Mouse (Mus musculus): ENCODE results near the gene Igdcc3. TPM values are rescaled to one million over a fixed set of nuclear protein-coding genes. Genes with fewer than 3 reads are reported as not detected.

Gene Igdcc3
- polyA plus RNA-seq, 1 experiment from 2014 or later: 4.4 TPM

GRCm38 (mm10) chr9:65128123-65128815, 12.7 kb upstream of the Igdcc3 start:
- Histone ChIP-seq H3K27ac (ENCODE audit: low read depth, low read length) (no peak overlapping the region), H3K36me3 (ENCODE audit: control insufficient read depth, insufficient read depth, low read length) (peaks cover 10% of the 10 kb centered on the region; the same call in 1 of the 2 replicates), H3K4me2 (ENCODE audit: low read length) (peak overlapping the region; percentile 16; the same call in 1 of the 2 replicates), H3K9me3 (ENCODE audit: control insufficient read depth, low read length) (no peaks in the 10 kb centered on the region), H3K27me3 (replicated peaks; ENCODE audit: control insufficient read depth, insufficient read depth, low read length) (no peaks in the 10 kb centered on the region), H3K4me1 (ENCODE audit: control insufficient read depth, insufficient read depth, low read depth, low read length) (peaks cover 3% of the 10 kb centered on the region), H3K4me3 (ENCODE audit: low read length) (no peak overlapping the region), H3K9ac (ENCODE audit: low read depth, low read length) (no peak overlapping the region)
- 13% methylated on average over 25 of the region's 25 CpGs for WGBS
- ATAC-seq: 0 out of 2 replicates have a peak, but pooled peaks have one; percentile 12

GRCm38 (mm10) chr9:65131717-65132116, 9.3 kb upstream of the Igdcc3 start:
- no peak overlapping the region for H3K27ac ChIP-seq (ENCODE audit: low read depth, low read length)
- no peaks in the 10 kb centered on the region for H3K9me3 ChIP-seq (ENCODE audit: control insufficient read depth, low read length)
- no peaks in the 10 kb centered on the region; the same call in 1 of the 2 replicates for H3K4me1 ChIP-seq (ENCODE audit: control insufficient read depth, insufficient read depth, low read depth, low read length)
- WGBS: 85% methylated on average over 5 of the region's 5 CpGs
- H3K36me3 ChIP-seq (ENCODE audit: control insufficient read depth, insufficient read depth, low read length): peaks cover 10% of the 10 kb centered on the region; the same call in 1 of the 2 replicates
- no peaks in the 10 kb centered on the region for H3K27me3 ChIP-seq (replicated peaks; ENCODE audit: control insufficient read depth, insufficient read depth, low read length)
- no peak for ATAC-seq
- H3K4me2 ChIP-seq (ENCODE audit: low read length): no peak overlapping the region
- H3K9ac ChIP-seq (ENCODE audit: low read depth, low read length): no peak overlapping the region
- no peak overlapping the region for H3K4me3 ChIP-seq (ENCODE audit: low read length)

GRCm38 (mm10) chr9:65133739-65134138, 7.2 kb upstream of the Igdcc3 start:
- Histone ChIP-seq H3K9ac (ENCODE audit: low read depth, low read length) (no peak overlapping the region), H3K9me3 (ENCODE audit: control insufficient read depth, low read length) (no peaks in the 10 kb centered on the region), H3K27ac (ENCODE audit: low read depth, low read length) (no peak overlapping the region), H3K4me1 (ENCODE audit: control insufficient read depth, insufficient read depth, low read depth, low read length) (no peaks in the 10 kb centered on the region), H3K4me2 (ENCODE audit: low read length) (no peak overlapping the region), H3K27me3 (replicated peaks; ENCODE audit: control insufficient read depth, insufficient read depth, low read length) (no peaks in the 10 kb centered on the region), H3K4me3 (ENCODE audit: low read length) (no peak overlapping the region), H3K36me3 (ENCODE audit: control insufficient read depth, insufficient read depth, low read length) (peaks cover 6% of the 10 kb centered on the region; the same call in 1 of the 2 replicates)
- 5% methylated on average over 10 of the region's 10 CpGs for WGBS
- ATAC-seq: peak; percentile 46

GRCm38 (mm10) chr9:65135126-65135525, 5.9 kb upstream of the Igdcc3 start:
- WGBS: 80% methylated on average over 4 of the region's 4 CpGs
- Histone ChIP-seq H3K4me2 (ENCODE audit: low read length) (no peak overlapping the region), H3K36me3 (ENCODE audit: control insufficient read depth, insufficient read depth, low read length) (peaks cover 6% of the 10 kb centered on the region; the same call in 1 of the 2 replicates), H3K4me3 (ENCODE audit: low read length) (no peak overlapping the region), H3K9ac (ENCODE audit: low read depth, low read length) (no peak overlapping the region), H3K27ac (ENCODE audit: low read depth, low read length) (no peak overlapping the region), H3K4me1 (ENCODE audit: control insufficient read depth, insufficient read depth, low read depth, low read length) (no peaks in the 10 kb centered on the region; the same call in 1 of the 2 replicates), H3K27me3 (replicated peaks; ENCODE audit: control insufficient read depth, insufficient read depth, low read length) (no peaks in the 10 kb centered on the region), H3K9me3 (ENCODE audit: control insufficient read depth, low read length) (no peaks in the 10 kb centered on the region)
- no peak for ATAC-seq

- H3K4me2 ChIP-seq (ENCODE audit: low read length): peak overlapping the region; percentile 94
- peak overlapping the region; percentile 96 for H3K4me3 ChIP-seq (ENCODE audit: low read length)
- H3K9me3 ChIP-seq (ENCODE audit: control insufficient read depth, low read length): no peaks in the 10 kb centered on the region
- 4% methylated on average over 8 of the region's 8 CpGs for WGBS
- H3K4me1 ChIP-seq (ENCODE audit: control insufficient read depth, insufficient read depth, low read depth, low read length): peaks cover 14% of the 10 kb centered on the region
- H3K27me3 ChIP-seq (replicated peaks; ENCODE audit: control insufficient read depth, insufficient read depth, low read length): no peaks in the 10 kb centered on the region
- peak overlapping the region; percentile 91; the same call in 1 of the 2 replicates for H3K27ac ChIP-seq (ENCODE audit: low read depth, low read length)
- no peaks in the 10 kb centered on the region for H3K36me3 ChIP-seq (ENCODE audit: control insufficient read depth, insufficient read depth, low read length)
- peak overlapping the region; percentile 95 for H3K9ac ChIP-seq (ENCODE audit: low read depth, low read length)
- ATAC-seq: no peak
These were observed 498 bp upstream of the Igdcc3 start for GRCm38 (mm10) chr9:65140491-65140890.

- H3K9ac ChIP-seq (ENCODE audit: low read depth, low read length): peak overlapping the region; percentile 95
- under 1% methylated on average over 66 of the region's 73 CpGs for WGBS
- ATAC-seq: peak; percentile 62
- peaks cover 16% of the 10 kb centered on the region for H3K4me1 ChIP-seq (ENCODE audit: control insufficient read depth, insufficient read depth, low read depth, low read length)
- no peaks in the 10 kb centered on the region for H3K9me3 ChIP-seq (ENCODE audit: control insufficient read depth, low read length)
- no peaks in the 10 kb centered on the region for H3K36me3 ChIP-seq (ENCODE audit: control insufficient read depth, insufficient read depth, low read length)
- peak overlapping the region; percentile 96 for H3K4me3 ChIP-seq (ENCODE audit: low read length)
- peak overlapping the region; percentile 91 for H3K27ac ChIP-seq (ENCODE audit: low read depth, low read length)
- H3K4me2 ChIP-seq (ENCODE audit: low read length): peak overlapping the region; percentile 94
- H3K27me3 ChIP-seq (replicated peaks; ENCODE audit: control insufficient read depth, insufficient read depth, low read length): no peaks in the 10 kb centered on the region
These were observed 452 bp downstream of the Igdcc3 start for GRCm38 (mm10) chr9:65141306-65141975.

- Histone ChIP-seq H3K27me3 (replicated peaks; ENCODE audit: control insufficient read depth, insufficient read depth, low read length) (no peaks in the 10 kb centered on the region), H3K4me2 (ENCODE audit: low read length) (peak overlapping the region; percentile 94), H3K27ac (ENCODE audit: low read depth, low read length) (peak overlapping the region; percentile 91), H3K9ac (ENCODE audit: low read depth, low read length) (peak overlapping the region; percentile 95), H3K4me1 (ENCODE audit: control insufficient read depth, insufficient read depth, low read depth, low read length) (peaks cover 16% of the 10 kb centered on the region), H3K4me3 (ENCODE audit: low read length) (peak overlapping the region; percentile 96), H3K36me3 (ENCODE audit: control insufficient read depth, insufficient read depth, low read length) (no peaks in the 10 kb centered on the region), H3K9me3 (ENCODE audit: control insufficient read depth, low read length) (no peaks in the 10 kb centered on the region)
- peak; percentile 24 for ATAC-seq
- 0% methylated on average over 11 of the region's 17 CpGs for WGBS
These were observed 958 bp downstream of the Igdcc3 start for GRCm38 (mm10) chr9:65141976-65142318.

GRCm38 (mm10) chr9:65142399-65142798, 1.4 kb downstream of the Igdcc3 start:
- Histone ChIP-seq H3K9me3 (ENCODE audit: control insufficient read depth, low read length) (no peaks in the 10 kb centered on the region), H3K36me3 (ENCODE audit: control insufficient read depth, insufficient read depth, low read length) (no peaks in the 10 kb centered on the region), H3K9ac (ENCODE audit: low read depth, low read length) (peak overlapping the region; percentile 95), H3K4me1 (ENCODE audit: control insufficient read depth, insufficient read depth, low read depth, low read length) (peaks cover 16% of the 10 kb centered on the region), H3K4me2 (ENCODE audit: low read length) (peak overlapping the region; percentile 94), H3K27me3 (replicated peaks; ENCODE audit: control insufficient read depth, insufficient read depth, low read length) (no peaks in the 10 kb centered on the region), H3K4me3 (ENCODE audit: low read length) (peak overlapping the region; percentile 96), H3K27ac (ENCODE audit: low read depth, low read length) (peak overlapping the region; percentile 91; the same call in 1 of the 2 replicates)
- ATAC-seq: 0 out of 2 replicates have a peak, but pooled peaks have one; percentile 10
- WGBS: 0% methylated on average over 8 of the region's 8 CpGs

- WGBS: 32% methylated on average over 5 of the region's 5 CpGs
- H3K9me3 ChIP-seq (ENCODE audit: control insufficient read depth, low read length): no peaks in the 10 kb centered on the region
- H3K4me3 ChIP-seq (ENCODE audit: low read length): no peak overlapping the region
- no peak overlapping the region for H3K9ac ChIP-seq (ENCODE audit: low read depth, low read length)
- no peak overlapping the region for H3K27ac ChIP-seq (ENCODE audit: low read depth, low read length)
- no peak for ATAC-seq
- no peaks in the 10 kb centered on the region for H3K27me3 ChIP-seq (replicated peaks; ENCODE audit: control insufficient read depth, insufficient read depth, low read length)
- no peak overlapping the region for H3K4me2 ChIP-seq (ENCODE audit: low read length)
- peaks cover 10% of the 10 kb centered on the region for H3K4me1 ChIP-seq (ENCODE audit: control insufficient read depth, insufficient read depth, low read depth, low read length)
- no peaks in the 10 kb centered on the region for H3K36me3 ChIP-seq (ENCODE audit: control insufficient read depth, insufficient read depth, low read length)
These were observed 5.0 kb downstream of the Igdcc3 start for GRCm38 (mm10) chr9:65146001-65146400.

Data from hindbrain, embryonic 16.5 days (tissue).